20 mouse cellular contexts compared by ENCODE assay signal in genomic region chr3:103127177-103127576, GRCm38 (mm10). TPM values are rescaled to one million over a fixed set of nuclear protein-coding genes. Genes with fewer than 3 reads are reported as not detected.
DNase-seq lines count a peak whose midpoint lies in the region; ATAC-seq and TF ChIP-seq lines count a peak whose summit lies in the region.
"Had no signal": no experiment of that assay in that cellular context is flagged by ENCODE, and none has a peak within 500 bp of the region (broad histone marks: within the 10 kb centered on the region; RNA-seq: fewer than 3 reads in every experiment).

No protein-coding gene starts in this region.

- no peak for TF ChIP-seq EP300 in liver, embryonic 14.5 days (IDR thresholded peaks at IDR 0.05; ENCODE audit: low read depth)

- WGBS in hindbrain, embryonic 11.5 days: 25% methylated on average over 2 of the region's 2 CpGs
- WGBS in hindbrain, postnatal 0 days: 16% methylated on average over 2 of the region's 2 CpGs
- 6% methylated on average over 2 of the region's 2 CpGs for WGBS in neural tube, embryonic 12.5 days
- 59% methylated on average over 2 of the region's 2 CpGs for WGBS in liver, embryonic 14.5 days (ENCODE audit: insufficient replicate concordance)

- TF ChIP-seq CTCF in hindbrain, postnatal 0 days (IDR thresholded peaks at IDR 0.05; ENCODE audit: low read depth): no peak
- TF ChIP-seq CTCF in liver, embryonic 14.5 days (IDR thresholded peaks at IDR 0.05; ENCODE audit: low read depth): no peak

- no peak overlapping the region for H3K4me2 ChIP-seq in hindbrain, embryonic 11.5 days (replicated peaks; ENCODE audit: low read depth, low read length)
- no peak overlapping the region for H3K4me2 ChIP-seq in hindbrain, postnatal 0 days (ENCODE audit: low read depth, low read length)
- no peak overlapping the region for H3K4me2 ChIP-seq in neural tube, embryonic 12.5 days (replicated peaks)
- H3K4me2 ChIP-seq in liver, embryonic 14.5 days (ENCODE audit: low read depth): no peak overlapping the region
- H3K4me2 ChIP-seq: embryonic facial prominence, embryonic 13.5 days had no signal

- H3K4me3 ChIP-seq in hindbrain, embryonic 11.5 days (ENCODE audit: low read depth, low read length): no peak overlapping the region
- H3K4me3 ChIP-seq in hindbrain, postnatal 0 days (ENCODE audit: low read length): no peak overlapping the region
- no peak overlapping the region for H3K4me3 ChIP-seq in neural tube, embryonic 12.5 days
- H3K4me3 ChIP-seq in liver, embryonic 14.5 days (ENCODE audit: insufficient read depth in 1 of 2, low read depth in 2 of 2, low read length in 2 of 2): no peak overlapping the region
- H3K4me3 ChIP-seq: embryonic facial prominence, embryonic 13.5 days; forebrain, embryonic 10.5 days; myocyte had no signal

- peak; percentile 31 for DNase-seq in hindbrain, embryonic 11.5 days (ENCODE audit: low spot score)
- DNase-seq in hindbrain, postnatal 0 days (ENCODE audit: low spot score): no peak
- DNase-seq in neural tube, embryonic 10.5 days (ENCODE audit: extremely low spot score, low spot score): no peak
- no peak for DNase-seq in liver, embryonic 14.5 days (ENCODE audit: low read depth in 3 of 3, low spot score in 3 of 3)
- DNase-seq in left cerebral cortex, adult 8-10 months (ENCODE audit: low spot score in 2 of 2): no peak
- DNase-seq in left cerebral cortex, adult 18-20 months (ENCODE audit: low spot score in 2 of 2): no peak
- DNase-seq: adrenal gland, postnatal 36 days; cerebellum, postnatal 25 days; kidney, adult 9 months had no signal

- H3K27ac ChIP-seq in hindbrain, embryonic 11.5 days (ENCODE audit: low read depth, low read length): peak overlapping the region; percentile 11; the same call in 1 of the 2 replicates
- H3K27ac ChIP-seq in hindbrain, postnatal 0 days: no peak overlapping the region
- H3K27ac ChIP-seq in neural tube, embryonic 12.5 days: no peak overlapping the region
- H3K27ac ChIP-seq in liver, embryonic 14.5 days: peak overlapping the region; percentile 100
- H3K27ac ChIP-seq: embryonic facial prominence, embryonic 13.5 days; forebrain, embryonic 10.5 days had no signal

- H3K4me1 ChIP-seq in hindbrain, embryonic 11.5 days (replicated peaks; ENCODE audit: control insufficient read depth, insufficient read depth, low read length): no peaks in the 10 kb centered on the region
- H3K4me1 ChIP-seq in hindbrain, postnatal 0 days (ENCODE audit: insufficient read depth, low read length): no peaks in the 10 kb centered on the region; the same call in 1 of the 2 replicates
- peaks cover 22% of the 10 kb centered on the region for H3K4me1 ChIP-seq in neural tube, embryonic 12.5 days
- peaks cover 41 to 55% of the 10 kb centered on the region in 2 experiments for H3K4me1 ChIP-seq in liver, embryonic 14.5 days (replicated peaks; ENCODE audit: control insufficient read depth in 2 of 2, insufficient read depth in 2 of 2, low read length in 1 of 2)

- H3K36me3 ChIP-seq in hindbrain, embryonic 11.5 days (ENCODE audit: control insufficient read depth, insufficient read depth, low read length): no peaks in the 10 kb centered on the region
- H3K36me3 ChIP-seq in hindbrain, postnatal 0 days (ENCODE audit: insufficient read depth, low read length): no peaks in the 10 kb centered on the region
- no peaks in the 10 kb centered on the region for H3K36me3 ChIP-seq in neural tube, embryonic 12.5 days
- peaks cover 10% of the 10 kb centered on the region for H3K36me3 ChIP-seq in liver, embryonic 14.5 days (replicated peaks; ENCODE audit: control insufficient read depth, insufficient read depth, low read depth)
- H3K36me3 ChIP-seq: forebrain, embryonic 10.5 days had no signal

- ATAC-seq in hindbrain, embryonic 11.5 days (ENCODE audit: low FRiP score): peak; percentile 67; the same call in 1 of the 2 replicates
- ATAC-seq in hindbrain, postnatal 0 days: no peak
- ATAC-seq in neural tube, embryonic 12.5 days (ENCODE audit: low FRiP score, low read depth): 0 out of 2 replicates have a peak, but pooled peaks have one; percentile 50
- no peak for ATAC-seq in liver, embryonic 14.5 days (ENCODE audit: insufficient read depth)
- ATAC-seq: activated CD4-positive, CD25-positive, alpha-beta regulatory T cell, adult 4 months; inflammation-experienced regulatory T-cells, adult 6 months had no signal

- 0 out of 2 replicates have a peak, but pooled peaks cover 2% of the 10 kb centered on the region for H3K27me3 ChIP-seq in hindbrain, embryonic 11.5 days (ENCODE audit: control insufficient read depth, insufficient read depth, low read length)
- no peaks in the 10 kb centered on the region for H3K27me3 ChIP-seq in hindbrain, postnatal 0 days (ENCODE audit: insufficient read depth, low read length)
- peaks cover 12% of the 10 kb centered on the region for H3K27me3 ChIP-seq in neural tube, embryonic 12.5 days (replicated peaks)
- no peaks in the 10 kb centered on the region for H3K27me3 ChIP-seq in liver, embryonic 14.5 days (ENCODE audit: control insufficient read depth, insufficient read depth, low read length)
- H3K27me3 ChIP-seq: embryonic facial prominence, embryonic 13.5 days had no signal

- no peaks in the 10 kb centered on the region for H3K9me3 ChIP-seq in hindbrain, embryonic 11.5 days (ENCODE audit: control insufficient read depth, low read length)
- no peaks in the 10 kb centered on the region for H3K9me3 ChIP-seq in hindbrain, postnatal 0 days (ENCODE audit: low read length)
- H3K9me3 ChIP-seq in neural tube, embryonic 12.5 days: no peaks in the 10 kb centered on the region
- no peaks in the 10 kb centered on the region for H3K9me3 ChIP-seq in liver, embryonic 14.5 days (ENCODE audit: control insufficient read depth, low read length)
- H3K9me3 ChIP-seq: embryonic facial prominence, embryonic 13.5 days; forebrain, embryonic 10.5 days had no signal

- no peak overlapping the region for H3K9ac ChIP-seq in hindbrain, embryonic 11.5 days (ENCODE audit: low read depth, low read length)
- H3K9ac ChIP-seq in hindbrain, postnatal 0 days (replicated peaks; ENCODE audit: low read length): no peak overlapping the region
- no peak overlapping the region for H3K9ac ChIP-seq in neural tube, embryonic 12.5 days
- no peak overlapping the region for H3K9ac ChIP-seq in liver, embryonic 14.5 days (replicated peaks)
- H3K9ac ChIP-seq: embryonic facial prominence, embryonic 13.5 days had no signal

RNA-seq across cellular contexts. Expression of gene Dennd2c, which starts 24.8 kb away (rescaled TPM):
- 2.5 and 2.9 TPM in 2 replicates for polyA plus RNA-seq in hindbrain, embryonic 11.5 days (2014; fragmentation: Nextera tagmentation; extraction: Ambion mirVana)
- total RNA-seq in hindbrain, postnatal 0 days (2014; rRNA removed): 0.94 and 1.7 TPM in 2 replicates
- 0.73 and 0.79 TPM in 2 replicates for polyA plus RNA-seq in hindbrain, postnatal 0 days (2015; fragmentation: Nextera tagmentation; extraction: Ambion mirVana)
- 3.0 and 3.1 TPM in 2 replicates for polyA plus RNA-seq in neural tube, embryonic 12.5 days (2016; fragmentation: Nextera tagmentation; extraction: Ambion mirVana)
- polyA plus RNA-seq in liver, embryonic 14.5 days (2012; rRNA removed): 5.4 and 7.4 TPM in 2 replicates
- polyA plus RNA-seq in liver, embryonic 14.5 days (2014; fragmentation: Nextera tagmentation; extraction: Ambion mirVana): 6.6 and 6.9 TPM in 2 replicates
- total RNA-seq in left cerebral cortex, adult 8-10 months (2022): under 1 TPM; 0.28 to 0.93 (median 0.48) TPM
- total RNA-seq in left cerebral cortex, adult 18-20 months (2021): under 1 TPM; 0.21 to 0.30 TPM

RNA-seq across cellular contexts. Expression of gene Bcas2, which starts 44.3 kb away (rescaled TPM):
- 241 and 251 TPM in 2 replicates for polyA plus RNA-seq in hindbrain, embryonic 11.5 days (2014; fragmentation: Nextera tagmentation; extraction: Ambion mirVana)
- total RNA-seq in hindbrain, postnatal 0 days (2014; rRNA removed): 54.6 and 60.7 TPM in 2 replicates
- polyA plus RNA-seq in hindbrain, postnatal 0 days (2015; fragmentation: Nextera tagmentation; extraction: Ambion mirVana): 204 and 220 TPM in 2 replicates
- polyA plus RNA-seq in neural tube, embryonic 12.5 days (2016; fragmentation: Nextera tagmentation; extraction: Ambion mirVana): 215 and 218 TPM in 2 replicates
- 58.1 and 104 TPM in 2 replicates for polyA plus RNA-seq in liver, embryonic 14.5 days (2012; rRNA removed)
- 135 and 152 TPM in 2 replicates for polyA plus RNA-seq in liver, embryonic 14.5 days (2014; fragmentation: Nextera tagmentation; extraction: Ambion mirVana)
- total RNA-seq in left cerebral cortex, adult 8-10 months (2022): 10 to 100 TPM; 60.2 to 73.7 (median 70.6) TPM
- 10 to 100 TPM; 64.8 to 68.3 TPM for total RNA-seq in left cerebral cortex, adult 18-20 months (2021)

RNA-seq across cellular contexts. Expression of gene Ampd1, which starts 53.4 kb away (rescaled TPM):
- polyA plus RNA-seq in hindbrain, embryonic 11.5 days (2014; fragmentation: Nextera tagmentation; extraction: Ambion mirVana): 0.08 and 0.31 TPM in 2 replicates
- total RNA-seq in hindbrain, postnatal 0 days (2014; rRNA removed): 0.07 and 2.6 TPM in 2 replicates
- not detected in 2 replicates for polyA plus RNA-seq in hindbrain, postnatal 0 days (2015; fragmentation: Nextera tagmentation; extraction: Ambion mirVana)
- polyA plus RNA-seq in neural tube, embryonic 12.5 days (2016; fragmentation: Nextera tagmentation; extraction: Ambion mirVana): 0.66 and 0.88 TPM in 2 replicates
- polyA plus RNA-seq in liver, embryonic 14.5 days (2012; rRNA removed): 0.05 and 0.07 TPM in 2 replicates
- polyA plus RNA-seq in liver, embryonic 14.5 days (2014; fragmentation: Nextera tagmentation; extraction: Ambion mirVana): 0.06 TPM in 1 of 2 replicates, not detected in the other
- total RNA-seq in left cerebral cortex, adult 8-10 months (2022): under 1 TPM in 2 of 4 experiments, not detected in 2; 0.23 to 0.54 TPM
- not detected for total RNA-seq in left cerebral cortex, adult 18-20 months (2021)
- total RNA-seq: adrenal gland, postnatal 36 days; granulocyte monocyte progenitor cell, adult 5-6 weeks; layer of hippocampus, postnatal 25 days; megakaryocyte-erythroid progenitor cell, adult 5-6 weeks had no signal
- polyA plus RNA-seq: forebrain, embryonic 10.5 days; heart, postnatal 0 days; limb, embryonic 11.5 days had no signal

Comparison
In these comparisons a context has a peak if more than half of its experiments do, and no peak if none do; other contexts are left out.
1. ATAC-seq: peak in hindbrain, embryonic 11.5 days (single experiment) and neural tube, embryonic 12.5 days (single experiment); none in hindbrain, postnatal 0 days (single experiment) and liver, embryonic 14.5 days (single experiment).
2. H3K27ac ChIP-seq: peak in hindbrain, embryonic 11.5 days (single experiment) and liver, embryonic 14.5 days (single experiment); none in hindbrain, postnatal 0 days (single experiment) and neural tube, embryonic 12.5 days (single experiment).